Mouse (Mus musculus) embryonic fibroblast, embryonic 13.5 days (primary cell): Measurements from ENCODE around the gene Olfr374. TPM values are rescaled to one million over a fixed set of nuclear protein-coding genes. Genes with fewer than 3 reads are reported as not detected.

Source experiments
- H3K27ac ChIP-seq: 2 replicates; pipeline ENCODE4 v1.5.1; 2012; ENCODE audit warnings: low read length, control low read depth, inconsistent platforms; ENCODE audit not compliant: insufficient read depth
- H3K4me1 ChIP-seq: 2 replicates; pipeline ENCODE4 v1.6.1; 2011; ENCODE audit warnings: low read length; ENCODE audit not compliant: control insufficient read depth, insufficient read depth
- H3K4me3 ChIP-seq: 2 replicates; pipeline ENCODE4 v1.5.1; 2011; ENCODE audit warnings: mild to moderate bottlenecking, control low read depth, low read length; ENCODE audit not compliant: insufficient read depth
- CTCF ChIP-seq: IDR thresholded peaks from 2 replicates; pipeline ENCODE4 v1.5.1; 2011; ENCODE audit warnings: mild to moderate bottlenecking, control low read depth, low read length, moderate library complexity, borderline replicate concordance; ENCODE audit not compliant: insufficient read depth
- POLR2A ChIP-seq: IDR thresholded peaks from 2 replicates; pipeline ENCODE4 v1.6.1; 2011; ENCODE audit warnings: low read depth, mild to moderate bottlenecking, control low read depth, low read length, moderate library complexity
- polyA plus RNA-seq: library from polyadenylated mRNA; stranded (reverse); fragments of >200 nt; gene quantifications from 2 replicates; pipeline ENCODE4 v1.2.4, GENCODE M21; 2011; ENCODE audit warnings: low read depth; ENCODE audit not compliant: missing spikeins, insufficient read length

Gene Olfr374
- polyA plus RNA-seq, 1 experiment: 0.40 TPM

DNA sequence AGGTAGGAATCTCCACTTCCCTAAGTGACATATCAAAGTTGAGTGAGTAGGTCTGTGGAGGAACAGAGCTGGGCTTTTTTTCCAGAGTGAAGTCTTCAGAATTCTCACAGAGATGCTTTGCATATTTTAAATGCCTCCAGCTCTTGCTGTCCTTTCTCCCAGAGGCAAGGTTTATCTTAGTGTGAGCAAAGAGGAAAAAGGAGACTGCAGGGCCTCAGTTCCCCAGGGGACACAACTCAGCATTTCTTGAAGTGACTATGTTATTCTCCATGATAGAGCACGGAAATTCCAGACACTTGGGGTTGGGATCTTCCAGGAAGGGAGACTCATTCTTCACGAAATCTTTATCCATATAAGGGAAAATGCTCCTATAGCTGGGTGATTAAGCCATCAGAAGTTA lies 40.4 kb downstream of the Olfr374 start:
- Histone ChIP-seq H3K4me3 (no peak overlapping the region), H3K4me1 (peaks cover 43% of the 10 kb centered on the region), H3K27ac (peak overlapping the region; percentile 99)
- TF ChIP-seq POLR2A (no peak), CTCF (no peak)

DNA sequence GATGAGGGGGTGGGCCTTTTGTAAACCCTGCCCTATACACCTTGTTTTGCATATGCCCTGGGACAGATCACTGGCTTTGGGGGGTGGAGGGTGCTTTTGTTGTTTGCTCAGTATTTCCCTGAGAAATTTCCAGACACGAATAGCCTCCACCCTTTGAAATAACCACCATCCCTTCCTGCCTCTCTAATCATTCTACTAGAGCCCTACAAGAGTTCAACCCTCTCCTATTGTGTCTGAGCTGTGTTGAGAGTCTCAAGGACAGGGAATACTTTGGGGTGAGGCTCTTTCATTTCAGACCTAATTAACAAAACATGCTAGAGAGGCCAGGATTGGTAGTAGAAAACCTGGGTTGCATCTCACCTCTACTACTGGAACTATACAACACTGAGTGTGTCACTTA lies 42.2 kb downstream of the Olfr374 start:
- peak overlapping the region; percentile 30 for H3K27ac ChIP-seq
- H3K4me1 ChIP-seq: peaks cover 36% of the 10 kb centered on the region
- TF ChIP-seq POLR2A: no peak
- no peak for TF ChIP-seq CTCF
- H3K4me3 ChIP-seq: no peak overlapping the region

DNA sequence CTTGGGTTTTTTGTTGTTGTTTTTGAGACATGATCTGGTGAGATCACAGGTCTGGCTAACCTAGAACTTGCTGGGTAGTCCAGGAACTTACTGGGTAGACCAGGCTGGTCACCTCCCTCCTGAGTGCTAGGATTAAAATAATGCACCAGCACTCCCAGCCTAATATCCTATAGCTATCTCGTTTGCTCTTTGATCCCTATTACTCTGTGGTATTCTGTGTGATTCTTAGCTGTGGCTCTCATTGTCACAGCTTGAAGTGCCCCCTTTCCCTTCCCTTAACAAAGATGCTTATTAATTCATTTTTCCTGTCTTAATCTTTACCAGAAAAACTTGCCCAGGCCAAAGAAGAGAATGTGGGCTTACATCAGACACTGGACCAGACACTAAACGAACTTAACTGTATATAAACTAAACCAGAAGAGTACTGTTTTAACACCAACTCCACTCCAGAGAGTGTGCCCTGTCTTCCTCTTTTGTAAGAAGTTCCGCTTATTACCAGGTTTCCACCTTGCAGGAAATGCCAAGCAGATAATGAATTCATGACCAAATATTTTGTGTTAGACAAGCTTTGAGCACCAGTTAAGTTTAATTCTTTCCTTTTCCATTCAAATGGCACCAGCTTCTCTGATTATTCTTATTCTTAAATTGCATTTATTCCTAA lies 44.7 kb downstream of the Olfr374 start:
- TF ChIP-seq CTCF (no peak), POLR2A (no peak)
- Histone ChIP-seq H3K4me3 (no peak overlapping the region), H3K4me1 (peaks cover 20% of the 10 kb centered on the region), H3K27ac (peak overlapping the region; percentile 49; the same call in 1 of the 2 replicates)

DNA sequence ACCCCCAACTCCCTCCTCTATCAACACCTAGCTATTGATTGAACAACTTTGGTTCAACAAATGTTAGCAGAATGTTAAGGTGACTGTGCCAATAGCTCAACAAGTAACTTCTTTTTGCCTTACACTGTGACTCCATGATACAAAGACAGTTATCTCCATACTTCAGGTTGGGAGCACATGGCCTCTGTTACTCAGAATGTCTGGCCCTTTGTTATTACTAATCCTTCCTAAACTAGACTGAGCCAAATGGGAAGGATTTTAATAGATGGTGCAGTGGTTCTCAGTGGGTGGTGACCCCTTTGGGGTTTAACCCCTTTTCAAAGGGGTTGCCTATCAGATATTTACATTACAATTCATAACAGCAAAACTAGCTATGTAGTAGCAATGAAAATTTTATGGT lies 46.5 kb downstream of the Olfr374 start:
- H3K4me3 ChIP-seq: no peak overlapping the region
- H3K27ac ChIP-seq: peak overlapping the region; percentile 65
- TF ChIP-seq CTCF (no peak), POLR2A (no peak)
- peaks cover 14% of the 10 kb centered on the region for H3K4me1 ChIP-seq

DNA sequence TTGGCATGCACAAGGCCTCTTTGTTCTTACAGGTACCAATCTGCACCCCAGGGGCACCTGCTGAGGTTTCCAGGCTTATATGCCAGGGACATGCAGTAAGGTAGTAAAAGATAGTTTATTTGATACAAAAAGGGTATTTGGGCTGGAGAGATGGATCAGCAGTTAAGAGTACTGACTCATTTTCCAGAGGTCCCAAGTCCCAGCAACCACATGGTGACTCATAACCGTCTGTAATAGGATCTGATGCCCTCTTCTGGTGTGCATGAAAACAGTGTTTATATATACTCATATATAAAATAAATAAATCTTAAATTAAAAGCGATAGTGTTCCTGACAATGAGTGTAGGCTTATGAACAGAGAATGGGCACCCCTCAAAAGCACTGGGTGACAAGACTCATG lies 51.3 kb downstream of the Olfr374 start:
- Histone ChIP-seq H3K4me3 (no peak overlapping the region), H3K27ac (peak overlapping the region; percentile 66), H3K4me1 (peaks cover 11% of the 10 kb centered on the region)
- TF ChIP-seq CTCF (no peak), POLR2A (no peak)

DNA sequence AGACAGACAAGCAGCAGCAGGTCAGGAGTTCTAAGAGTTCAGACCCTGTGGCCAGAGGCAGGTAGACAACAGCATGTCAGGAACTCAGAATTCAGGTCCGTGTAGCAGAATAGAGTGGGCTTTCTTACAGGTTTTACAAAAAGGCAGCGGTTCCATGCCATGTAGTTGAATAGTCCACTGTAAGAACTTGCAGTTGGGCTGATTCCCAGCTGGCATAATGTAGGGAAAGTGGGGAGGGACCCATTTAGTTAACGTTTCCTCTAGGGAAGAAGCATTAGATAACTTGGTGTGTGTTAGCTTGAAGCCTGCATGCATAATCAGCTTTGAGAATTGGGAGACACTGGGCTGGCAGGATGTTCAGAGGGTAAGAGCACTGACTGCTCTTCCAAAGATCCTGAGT lies 51.9 kb downstream of the Olfr374 start:
- Histone ChIP-seq H3K27ac (peak overlapping the region; percentile 63; the same call in 1 of the 2 replicates), H3K4me3 (no peak overlapping the region), H3K4me1 (peaks cover 11% of the 10 kb centered on the region)
- TF ChIP-seq POLR2A (no peak), CTCF (no peak)

DNA sequence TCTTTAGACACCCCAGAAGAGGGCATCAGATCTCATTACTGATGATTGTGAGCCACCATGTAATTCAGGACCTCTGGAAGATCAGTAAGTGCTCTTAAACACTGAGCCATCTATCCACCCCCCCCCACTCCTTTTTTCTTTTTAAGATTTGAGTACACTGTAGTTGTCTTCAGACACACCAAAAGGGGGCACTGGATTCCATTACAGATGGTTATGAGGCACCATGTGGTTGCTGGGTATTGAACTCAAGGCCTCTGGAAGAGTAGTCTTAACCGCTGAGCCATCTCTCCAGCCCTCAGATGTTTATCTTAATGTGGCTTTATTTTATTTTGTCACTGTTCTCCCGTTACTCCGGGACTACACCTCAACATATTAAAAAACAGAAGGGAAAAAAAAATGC lies 53.2 kb downstream of the Olfr374 start:
- Histone ChIP-seq H3K4me1 (peaks cover 11% of the 10 kb centered on the region), H3K4me3 (no peak overlapping the region), H3K27ac (no peak overlapping the region)
- TF ChIP-seq POLR2A: no peak
- no peak for TF ChIP-seq CTCF

DNA sequence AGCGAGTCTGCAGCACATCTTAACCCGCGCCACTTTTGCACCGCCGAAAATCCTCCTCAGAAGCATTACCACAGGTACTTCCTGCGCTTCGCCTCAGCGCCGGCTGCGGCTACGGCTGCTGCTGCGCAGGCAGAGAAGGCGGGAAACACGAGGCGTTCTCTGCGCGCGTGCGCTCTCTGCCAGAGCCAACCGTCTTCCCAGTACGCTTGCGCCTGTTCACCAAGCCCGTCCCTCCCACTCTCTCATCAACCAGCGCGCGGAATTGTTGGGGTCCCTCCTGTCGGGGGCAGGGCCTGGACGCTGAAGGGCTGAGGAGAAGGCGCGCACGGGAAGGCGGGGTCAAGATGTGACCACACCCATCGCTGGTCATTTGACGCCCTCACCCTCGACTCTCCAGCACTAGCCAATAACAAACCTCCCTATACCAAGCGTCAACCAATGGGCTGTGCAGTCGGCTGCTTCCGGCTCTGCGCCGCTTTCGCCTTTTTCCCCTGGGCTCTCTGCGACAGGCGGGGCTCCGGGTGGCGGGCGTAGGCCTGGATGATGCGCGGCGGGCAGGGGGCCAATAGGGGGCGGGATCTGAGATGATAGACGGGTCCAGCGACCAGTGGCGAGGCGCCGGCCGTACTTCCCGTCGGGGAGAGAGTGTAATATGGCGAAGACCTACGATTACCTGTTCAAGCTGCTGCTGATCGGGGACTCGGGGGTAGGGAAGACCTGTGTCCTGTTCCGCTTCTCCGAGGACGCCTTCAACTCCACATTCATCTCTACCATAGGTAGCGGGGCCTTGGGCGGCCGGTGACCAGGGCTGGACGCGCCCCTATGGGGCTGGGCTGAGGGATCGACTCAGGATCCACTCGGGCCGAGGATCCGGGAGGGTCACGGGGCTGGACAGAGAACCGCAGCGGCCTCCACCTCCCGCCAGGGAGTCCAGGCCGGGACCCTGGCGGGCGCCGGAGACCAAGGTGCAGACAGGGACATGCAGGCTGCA lies 54.2 kb downstream of the Olfr374 start, which contains the start of gene Rab8a:
Gene Rab8a (plus strand): TSS at position 494 of the 991 bp plus-strand sequence.
- peak within 1 kb of the TSS; percentile 77 for H3K4me3 ChIP-seq
- 0 out of 2 replicates have a peak within 1 kb of the TSS, but pooled peaks have one; percentile 27 for H3K27ac ChIP-seq
- TF ChIP-seq CTCF (no peak), POLR2A (peak; percentile 88)
- peaks cover 11% of the 10 kb centered on the region for H3K4me1 ChIP-seq

DNA sequence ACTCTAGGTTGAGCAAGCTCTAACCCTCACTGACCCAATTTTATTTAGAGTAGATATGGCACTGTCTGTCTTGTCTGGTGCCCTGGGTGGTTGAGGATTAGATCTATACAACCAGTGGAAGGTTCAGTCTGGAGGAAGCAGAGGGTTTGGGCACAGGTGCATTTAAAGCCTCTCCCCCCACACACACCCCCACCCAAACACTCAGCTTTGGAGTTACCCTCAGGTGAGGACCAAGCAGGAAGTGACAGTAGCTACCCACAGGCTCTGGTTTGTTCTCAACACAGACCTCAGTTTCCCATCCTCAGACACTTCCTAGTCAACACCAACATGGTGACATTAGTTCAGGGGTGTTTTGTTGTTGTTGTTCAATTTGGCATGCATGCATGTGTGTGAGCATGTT lies 56.0 kb downstream of the Olfr374 start:
- no peak for TF ChIP-seq POLR2A
- TF ChIP-seq CTCF: no peak
- no peak overlapping the region for H3K27ac ChIP-seq
- peaks cover 8% of the 10 kb centered on the region for H3K4me1 ChIP-seq
- H3K4me3 ChIP-seq: no peak overlapping the region

Other genes starting within 250 kb of the Olfr374 start
- gene Zfp709, start 225.0 kb upstream of the Olfr374 start, polyA plus RNA-seq: 6.3 and 7.0 TPM in 2 replicates
- gene Zfp882, start 198.4 kb upstream of the Olfr374 start, polyA plus RNA-seq: 2.8 and 5.0 TPM in 2 replicates
- gene Zfp617, start 198.4 kb upstream of the Olfr374 start, polyA plus RNA-seq: 25.2 and 26.4 TPM in 2 replicates
- 11.1 and 12.5 TPM in 2 replicates for gene Zfp961, start 156.0 kb upstream of the Olfr374 start, polyA plus RNA-seq
- gene Cyp4f18, start 97.4 kb upstream of the Olfr374 start, polyA plus RNA-seq: not detected in 2 replicates
- not detected in 2 replicates for gene Olfr372, start 65.8 kb upstream of the Olfr374 start, polyA plus RNA-seq
- not detected in 2 replicates for gene Olfr373, start 23.9 kb upstream of the Olfr374 start, polyA plus RNA-seq
- 1,203 and 1,448 TPM in 2 replicates for gene Tpm4, start 27.9 kb downstream of the Olfr374 start, polyA plus RNA-seq
- 102 and 115 TPM in 2 replicates for gene Rab8a, start 54.2 kb downstream of the Olfr374 start, polyA plus RNA-seq
- gene Hsh2d, start 82.6 kb downstream of the Olfr374 start, polyA plus RNA-seq: not detected in 2 replicates
- not detected in 2 replicates for gene Cib3, start 105.8 kb downstream of the Olfr374 start, polyA plus RNA-seq
- gene Gm11034, start 106.6 kb downstream of the Olfr374 start, polyA plus RNA-seq: not detected in 2 replicates
- gene Fam32a, start 112.7 kb downstream of the Olfr374 start, polyA plus RNA-seq: 41.4 and 43.8 TPM in 2 replicates
- gene Ap1m1, start 133.0 kb downstream of the Olfr374 start, polyA plus RNA-seq: 65.3 and 67.0 TPM in 2 replicates
- 3.8 and 4.6 TPM in 2 replicates for gene Gm10282, start 198.2 kb downstream of the Olfr374 start, polyA plus RNA-seq
- 19.1 and 19.7 TPM in 2 replicates for gene Klf2, start 212.0 kb downstream of the Olfr374 start, polyA plus RNA-seq